Mouse (Mus musculus) ES-Bruce4 (cell line): ENCODE data around the gene Zfp217.

ENCODE experiments used
- CTCF ChIP-seq: IDR thresholded peaks from one replicate; pipeline ENCODE4 v1.8.1; 2011; ENCODE audit warnings: low read depth, low read length
- EP300 ChIP-seq: IDR thresholded peaks from 2 replicates; pipeline ENCODE4 v1.6.1; 2011; ENCODE audit warnings: low read depth, low read length; ENCODE audit not compliant: insufficient read depth
- POLR2A ChIP-seq: IDR thresholded peaks from one replicate; pipeline ENCODE4 v1.8.1; 2011; ENCODE audit warnings: low read length; ENCODE audit not compliant: insufficient read depth

GRCm38 (mm10) chr2:170101932-170102331 lies 46.0 kb downstream of the Zfp217 start:
- TF ChIP-seq CTCF (peak; percentile 34), POLR2A (no peak), EP300 (no peak)
